Mouse (Mus musculus) neural tube, embryonic 13.5 days (tissue): Measurements from ENCODE around the gene Slc7a6. TPM values are rescaled to one million over a fixed set of nuclear protein-coding genes. Genes with fewer than 3 reads are reported as not detected.
A peak's percentile ranks its signal among the peaks of the same experiment; 100 is the strongest.

Experiments used
- ATAC-seq: fragments of 200-750 bp; cut with Nextera tagmentation; 2 replicates; pipeline ENCODE4 v1.8.0; 2017; ENCODE audit warnings: low read depth, mild to moderate bottlenecking, moderate TSS enrichment, moderate library complexity
- H3K27ac ChIP-seq: fragments of 300-500 bp; sonication (generic); replicated peaks from 2 replicates; pipeline ENCODE4 v1.5.1; 2015; ENCODE audit warnings: moderate library complexity, mild to moderate bottlenecking, inconsistent platforms
- H3K27me3 ChIP-seq: fragments of 300-500 bp; sonication (generic); 2 replicates; pipeline ENCODE4 v1.6.1; 2015; ENCODE audit warnings: mild to moderate bottlenecking, inconsistent platforms
- H3K36me3 ChIP-seq: fragments of 300-500 bp; sonication (generic); 2 replicates; pipeline ENCODE4 v1.6.1; 2015; ENCODE audit warnings: mild to moderate bottlenecking, inconsistent platforms
- H3K4me1 ChIP-seq: fragments of 300-500 bp; sonication (generic); replicated peaks from 2 replicates; pipeline ENCODE4 v1.6.1; 2015; ENCODE audit warnings: inconsistent platforms
- H3K4me2 ChIP-seq: fragments of 300-500 bp; sonication (generic); 2 replicates; pipeline ENCODE4 v1.6.1; 2015; ENCODE audit warnings: inconsistent platforms, mild to moderate bottlenecking, moderate library complexity
- H3K4me3 ChIP-seq: fragments of 300-500 bp; sonication (generic); 2 replicates; pipeline ENCODE4 v1.5.1; 2015; ENCODE audit warnings: mild to moderate bottlenecking, inconsistent platforms
- H3K9ac ChIP-seq: fragments of 300-500 bp; sonication (generic); 2 replicates; pipeline ENCODE4 v1.6.1; 2015; ENCODE audit warnings: moderate library complexity, mild to moderate bottlenecking, inconsistent platforms
- H3K9me3 ChIP-seq: fragments of 300-500 bp; sonication (generic); 2 replicates; pipeline ENCODE4 v1.6.1; 2016; ENCODE audit warnings: inconsistent platforms
- WGBS: fragments of 180-500 bp; shearing (Covaris S2); methylation state at CpG from one replicate; pipeline ENCODE4 v1.1.7; 2015; 5-methylcytosine and 5-hydroxymethylcytosine counted together
- polyA plus RNA-seq: library from polyadenylated mRNA; unstranded; fragments of >200 nt; fragmentation: Nextera tagmentation; extraction: Ambion mirVana; gene quantifications from 2 replicates; pipeline ENCODE4 v1.2.1, GENCODE M21; 2015

Gene Slc7a6
- polyA plus RNA-seq, 1 experiment from 2014 or later: 72.5 TPM

- Histone ChIP-seq H3K4me2 (no peak overlapping the region), H3K9me3 (no peaks in the 10 kb centered on the region), H3K4me1 (peaks cover 17% of the 10 kb centered on the region), H3K36me3 (no peaks in the 10 kb centered on the region), H3K4me3 (no peak overlapping the region), H3K9ac (no peak overlapping the region), H3K27me3 (no peaks in the 10 kb centered on the region), H3K27ac (no peak overlapping the region)
- no peak for ATAC-seq
- WGBS: 87% methylated on average over 6 of the region's 6 CpGs
Measured at GRCm38 (mm10) chr8:106147868-106148565, 20.6 kb upstream of the Slc7a6 start.

- WGBS: 93% methylated on average over 6 of the region's 6 CpGs
- H3K4me3 ChIP-seq: no peak overlapping the region
- ATAC-seq: no peak
Measured at GRCm38 (mm10) chr8:106149025-106149424, 19.6 kb upstream of the Slc7a6 start.

GRCm38 (mm10) chr8:106149801-106150652, 18.6 kb upstream of the Slc7a6 start, which contains the start of gene Pla2g15:
Gene Pla2g15, plus strand, starts transcription at chr8:106150399.
- Histone ChIP-seq H3K36me3 (peaks cover 12% of the 10 kb centered on the region), H3K9ac (peak within 1 kb of the TSS; percentile 85), H3K4me2 (peak within 1 kb of the TSS; percentile 74), H3K4me3 (peak within 1 kb of the TSS; percentile 85), H3K4me1 (peaks cover 17% of the 10 kb centered on the region), H3K9me3 (no peaks in the 10 kb centered on the region), H3K27me3 (no peaks in the 10 kb centered on the region), H3K27ac (peak within 1 kb of the TSS; percentile 49; the same call in 1 of the 2 replicates)
- WGBS: 2% methylated on average over 38 of the region's 38 CpGs
- ATAC-seq: peak; percentile 97

More at GRCm38 (mm10) chr8:106149025-106149424, 19.6 kb upstream of the Slc7a6 start:
- Histone ChIP-seq H3K4me2 (no peak overlapping the region), H3K27ac (no peak overlapping the region), H3K36me3 (0 out of 2 replicates have a peak, but pooled peaks cover 2% of the 10 kb centered on the region), H3K9ac (no peak overlapping the region), H3K27me3 (no peaks in the 10 kb centered on the region), H3K9me3 (no peaks in the 10 kb centered on the region), H3K4me1 (peaks cover 17% of the 10 kb centered on the region)

GRCm38 (mm10) chr8:106150653-106151000, 18.0 kb upstream of the Slc7a6 start:
- H3K27ac ChIP-seq: peak overlapping the region; percentile 49; the same call in 1 of the 2 replicates
- H3K27me3 ChIP-seq: no peaks in the 10 kb centered on the region
- ATAC-seq: no peak; the same call in 1 of the 2 replicates
- WGBS: 19% methylated on average over 8 of the region's 8 CpGs
- peak overlapping the region; percentile 85 for H3K9ac ChIP-seq
- peak overlapping the region; percentile 85 for H3K4me3 ChIP-seq
- H3K4me1 ChIP-seq: peaks cover 17% of the 10 kb centered on the region
- no peaks in the 10 kb centered on the region for H3K9me3 ChIP-seq
- H3K36me3 ChIP-seq: peaks cover 17% of the 10 kb centered on the region
- H3K4me2 ChIP-seq: peak overlapping the region; percentile 74

GRCm38 (mm10) chr8:106151041-106151440, 17.6 kb upstream of the Slc7a6 start:
- Histone ChIP-seq H3K4me1 (peaks cover 17% of the 10 kb centered on the region), H3K36me3 (peaks cover 19% of the 10 kb centered on the region), H3K9ac (peak overlapping the region; percentile 85), H3K27ac (no peak overlapping the region), H3K27me3 (no peaks in the 10 kb centered on the region), H3K4me3 (peak overlapping the region; percentile 85), H3K4me2 (peak overlapping the region; percentile 74), H3K9me3 (no peaks in the 10 kb centered on the region)
- 83% methylated on average over 9 of the region's 9 CpGs for WGBS
- ATAC-seq: no peak

GRCm38 (mm10) chr8:106152876-106153275, 15.8 kb upstream of the Slc7a6 start:
- Histone ChIP-seq H3K4me2 (no peak overlapping the region), H3K27ac (no peak overlapping the region), H3K4me1 (peaks cover 17% of the 10 kb centered on the region), H3K36me3 (peaks cover 34% of the 10 kb centered on the region), H3K27me3 (no peaks in the 10 kb centered on the region), H3K9ac (no peak overlapping the region), H3K9me3 (no peaks in the 10 kb centered on the region), H3K4me3 (no peak overlapping the region)
- ATAC-seq: no peak
- 74% methylated on average over 4 of the region's 4 CpGs for WGBS

- H3K9ac ChIP-seq: no peak overlapping the region
- H3K4me2 ChIP-seq: no peak overlapping the region
- no peaks in the 10 kb centered on the region for H3K4me1 ChIP-seq
- no peak overlapping the region for H3K27ac ChIP-seq
- H3K4me3 ChIP-seq: no peak overlapping the region
- 98% methylated on average over 1 of the region's 1 CpGs for WGBS
- H3K9me3 ChIP-seq: no peaks in the 10 kb centered on the region
- ATAC-seq: no peak
- H3K27me3 ChIP-seq: no peaks in the 10 kb centered on the region
- H3K36me3 ChIP-seq: peaks cover 76% of the 10 kb centered on the region
Measured at GRCm38 (mm10) chr8:106157419-106157818, 11.2 kb upstream of the Slc7a6 start.

- no peak overlapping the region for H3K4me2 ChIP-seq
- no peaks in the 10 kb centered on the region for H3K4me1 ChIP-seq
- ATAC-seq: no peak
- peaks cover 86% of the 10 kb centered on the region for H3K36me3 ChIP-seq
- no peak overlapping the region for H3K9ac ChIP-seq
- no peaks in the 10 kb centered on the region for H3K9me3 ChIP-seq
- no peaks in the 10 kb centered on the region for H3K27me3 ChIP-seq
- WGBS: 91% methylated on average over 10 of the region's 10 CpGs
- H3K27ac ChIP-seq: no peak overlapping the region
- no peak overlapping the region for H3K4me3 ChIP-seq
Measured at GRCm38 (mm10) chr8:106158381-106158780, 10.3 kb upstream of the Slc7a6 start.

- Histone ChIP-seq H3K9ac (no peak overlapping the region), H3K9me3 (no peaks in the 10 kb centered on the region), H3K27me3 (no peaks in the 10 kb centered on the region), H3K4me1 (no peaks in the 10 kb centered on the region), H3K27ac (no peak overlapping the region), H3K4me3 (no peak overlapping the region), H3K36me3 (peaks cover 89% of the 10 kb centered on the region), H3K4me2 (no peak overlapping the region)
- WGBS: 89% methylated on average over 6 of the region's 6 CpGs
- no peak for ATAC-seq
Measured at GRCm38 (mm10) chr8:106159876-106160275, 8.8 kb upstream of the Slc7a6 start.

- H3K4me1 ChIP-seq: peaks cover 8% of the 10 kb centered on the region
- 94% methylated on average over 9 of the region's 9 CpGs for WGBS
- H3K9me3 ChIP-seq: no peaks in the 10 kb centered on the region
- no peak overlapping the region for H3K4me2 ChIP-seq
- no peak overlapping the region for H3K27ac ChIP-seq
- ATAC-seq: no peak
- no peak overlapping the region for H3K9ac ChIP-seq
- H3K4me3 ChIP-seq: no peak overlapping the region
- no peaks in the 10 kb centered on the region for H3K27me3 ChIP-seq
- H3K36me3 ChIP-seq: peaks cover 62% of the 10 kb centered on the region
Measured at GRCm38 (mm10) chr8:106163251-106163650, 5.4 kb upstream of the Slc7a6 start.

GRCm38 (mm10) chr8:106165460-106165859, 3.2 kb upstream of the Slc7a6 start:
- ATAC-seq: no peak
- Histone ChIP-seq H3K9ac (no peak overlapping the region), H3K36me3 (peaks cover 43% of the 10 kb centered on the region), H3K9me3 (no peaks in the 10 kb centered on the region), H3K4me3 (no peak overlapping the region), H3K27ac (no peak overlapping the region), H3K27me3 (no peaks in the 10 kb centered on the region), H3K4me1 (peaks cover 19% of the 10 kb centered on the region), H3K4me2 (no peak overlapping the region)
- 54% methylated on average over 4 of the region's 4 CpGs for WGBS
